Mouse (Mus musculus) cerebellum, adult 18-20 months (tissue): ENCODE data around the gene Mtap.

Experiments
- DNase-seq, 2 experiments: peaks; one replicate each; pipeline ENCODE4 v3.0.0; 2021

Gene Mtap

DNA sequence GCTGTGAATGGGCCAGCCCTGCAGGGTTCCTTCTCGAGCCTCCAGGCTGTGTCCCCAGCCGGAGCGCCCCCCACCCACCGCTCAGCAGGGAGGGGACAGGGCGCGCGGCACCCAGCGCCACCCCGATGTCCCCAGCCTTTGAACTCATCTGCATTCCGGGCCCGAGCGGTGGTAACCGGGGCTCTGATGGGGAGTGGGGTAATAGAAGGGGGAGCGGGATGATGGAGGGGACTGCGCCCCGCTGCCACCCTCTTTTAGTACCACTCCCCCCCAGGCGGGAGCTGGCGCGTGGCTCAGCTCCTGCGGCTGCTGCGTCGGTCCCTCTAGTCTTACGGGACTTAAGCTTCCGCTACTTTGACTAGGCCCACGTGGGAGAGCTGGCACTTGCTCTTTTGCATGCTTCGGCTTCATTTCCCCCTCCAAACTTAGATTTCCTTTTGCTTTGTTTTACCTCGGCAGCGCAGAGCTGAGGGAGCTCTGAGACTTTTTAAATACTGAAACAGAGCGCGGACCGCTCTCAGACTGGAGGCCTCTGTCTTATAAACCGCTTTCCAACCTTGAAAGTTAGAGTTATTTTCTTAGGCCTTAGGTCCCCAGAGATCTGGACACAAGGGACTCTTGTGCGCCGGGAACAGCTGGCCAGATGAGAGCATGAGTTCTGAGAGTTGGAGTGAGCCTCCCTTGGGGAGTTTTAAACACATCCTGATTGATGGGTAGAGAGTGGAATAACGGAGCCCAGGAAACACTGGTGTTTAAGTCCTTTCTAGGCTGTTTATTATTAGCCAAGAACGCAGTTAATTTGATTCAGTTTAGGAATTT lies 829 bp downstream of the Mtap start:
- peak in 1 of 2 experiments; percentile 32 for DNase-seq

- DNase-seq: no peak
Measured at GRCm38 (mm10) chr4:89138361-89138651, 1.4 kb downstream of the Mtap start.

- peak in 1 of 2 experiments; percentile 16 for DNase-seq
Measured at GRCm38 (mm10) chr4:89140832-89141231, 3.9 kb downstream of the Mtap start.

DNA sequence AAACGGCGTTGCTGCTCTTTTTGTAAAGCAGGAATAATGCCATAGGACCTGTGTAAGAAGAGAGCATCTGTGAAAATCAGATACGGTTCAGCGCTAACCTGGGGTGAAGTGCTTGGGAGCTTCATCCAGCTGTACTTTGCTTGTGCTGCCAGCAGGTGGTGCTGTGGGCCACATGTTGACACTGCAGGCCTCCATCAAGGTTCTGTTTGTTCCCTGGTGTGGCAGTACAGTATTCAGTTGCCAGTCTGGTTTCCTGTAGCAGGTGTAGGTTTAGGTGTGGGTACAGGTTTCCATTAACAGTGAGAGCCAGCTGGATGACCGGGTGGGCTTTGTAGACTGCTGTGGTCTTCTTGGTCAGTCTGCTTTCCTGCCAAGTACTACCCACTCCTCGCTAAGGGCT lies 8.5 kb downstream of the Mtap start:
- peak; percentile 74 to 80 for DNase-seq

GRCm38 (mm10) chr4:89146291-89146690 lies 9.4 kb downstream of the Mtap start:
- no peak for DNase-seq

- DNase-seq: no peak
Measured at GRCm38 (mm10) chr4:89149261-89149660, 12.3 kb downstream of the Mtap start.

GRCm38 (mm10) chr4:89161389-89161788 lies 24.5 kb downstream of the Mtap start:
- no peak for DNase-seq

DNA sequence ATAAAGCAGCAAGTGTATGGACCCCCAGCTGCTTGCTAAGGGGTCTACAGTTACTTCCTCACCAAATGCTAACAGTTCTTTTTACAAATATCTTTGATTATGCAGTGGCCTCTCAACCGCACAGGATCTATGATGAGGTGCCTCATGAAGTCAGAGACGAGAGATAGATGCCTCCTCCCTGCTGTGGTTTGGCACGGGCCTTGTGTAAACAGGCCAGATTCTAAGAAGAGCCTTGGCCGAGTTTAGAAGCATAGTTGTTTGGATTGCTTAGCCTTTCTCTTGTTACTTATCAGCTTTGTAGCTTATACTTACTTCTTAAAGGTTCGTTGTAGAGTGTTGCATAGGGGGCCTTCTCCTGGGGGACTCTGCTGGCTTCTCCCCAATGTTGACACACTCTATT lies 25.6 kb downstream of the Mtap start:
- DNase-seq: peak in 1 of 2 experiments; percentile 11

- DNase-seq: no peak
Measured at GRCm38 (mm10) chr4:89163613-89164012, 26.7 kb downstream of the Mtap start.

GRCm38 (mm10) chr4:89164681-89165080 lies 27.8 kb downstream of the Mtap start:
- no peak for DNase-seq

DNA sequence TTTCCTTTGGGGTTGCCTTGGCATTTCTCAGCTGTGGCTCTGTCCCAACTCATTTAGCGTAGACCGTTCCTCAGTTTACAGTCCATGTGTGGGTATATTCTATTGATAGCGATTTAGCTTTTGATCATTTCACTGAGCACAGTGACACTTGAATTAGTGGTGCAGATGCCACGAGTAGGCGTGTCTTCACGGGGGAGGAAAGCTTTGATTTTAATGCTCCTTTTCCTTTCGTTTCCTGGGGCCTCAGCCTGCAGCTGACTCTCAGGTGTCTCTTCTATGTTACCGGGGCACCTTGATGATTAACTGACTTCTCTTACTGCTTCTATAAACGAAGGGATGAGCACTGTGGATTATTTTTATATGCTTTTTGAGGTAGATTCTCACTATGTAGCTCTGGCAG lies 32.0 kb downstream of the Mtap start:
- DNase-seq: no peak

GRCm38 (mm10) chr4:89169739-89170138 lies 32.8 kb downstream of the Mtap start:
- no peak for DNase-seq

DNA sequence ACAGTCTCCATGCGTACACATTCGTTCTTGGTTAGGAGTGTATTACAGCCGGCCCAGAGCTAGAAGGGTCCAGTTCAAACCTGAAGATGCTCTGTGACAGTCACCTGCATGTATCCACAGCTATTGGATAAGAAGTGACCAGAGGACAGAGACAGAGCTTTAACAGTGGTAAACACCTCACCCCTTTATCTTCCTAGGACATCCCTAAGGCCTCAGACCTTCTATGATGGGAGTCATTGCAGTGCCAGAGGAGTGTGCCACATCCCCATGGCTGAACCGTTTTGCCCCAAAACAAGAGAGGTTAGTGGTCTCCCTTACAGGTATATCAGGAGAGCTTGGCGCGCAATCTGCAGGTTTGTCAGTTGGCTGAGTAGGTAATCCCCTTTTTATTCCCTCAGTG lies 34.0 kb downstream of the Mtap start:
- DNase-seq: no peak

DNA sequence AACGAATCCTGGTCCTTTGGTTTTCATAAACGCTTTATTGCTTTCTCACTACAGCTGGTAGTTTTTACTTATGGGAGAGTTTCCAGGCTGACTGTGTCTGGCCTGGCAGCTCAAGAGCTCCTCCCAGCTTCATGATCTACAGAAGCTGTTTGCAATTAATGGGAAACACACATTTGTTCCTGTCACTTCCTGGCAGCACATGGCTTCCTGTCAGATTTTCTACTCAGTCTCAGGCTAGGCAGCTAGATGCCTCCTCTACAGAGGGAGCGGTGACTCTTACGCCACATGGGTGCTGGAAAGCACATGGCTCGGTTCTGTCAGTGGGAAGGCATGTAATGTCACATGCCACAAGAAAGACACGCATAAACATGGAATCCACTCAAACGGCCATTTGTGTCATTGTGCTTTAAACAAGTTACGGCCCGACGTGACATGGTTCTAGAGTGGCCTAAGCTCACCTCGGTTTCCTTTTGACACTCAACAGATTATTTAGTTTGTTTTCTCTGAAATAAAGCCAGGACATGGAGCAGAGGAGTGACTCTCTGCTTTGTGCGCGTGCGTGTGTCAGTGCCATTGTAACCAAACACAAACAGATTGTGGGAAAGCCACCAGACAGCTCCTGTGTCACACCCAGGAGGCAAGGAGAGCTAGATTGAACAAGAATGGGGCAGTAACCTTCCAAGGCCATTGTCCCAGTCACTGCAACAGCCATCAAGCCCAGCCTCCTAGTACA lies 36.1 kb downstream of the Mtap start:
- no peak for DNase-seq

DNA sequence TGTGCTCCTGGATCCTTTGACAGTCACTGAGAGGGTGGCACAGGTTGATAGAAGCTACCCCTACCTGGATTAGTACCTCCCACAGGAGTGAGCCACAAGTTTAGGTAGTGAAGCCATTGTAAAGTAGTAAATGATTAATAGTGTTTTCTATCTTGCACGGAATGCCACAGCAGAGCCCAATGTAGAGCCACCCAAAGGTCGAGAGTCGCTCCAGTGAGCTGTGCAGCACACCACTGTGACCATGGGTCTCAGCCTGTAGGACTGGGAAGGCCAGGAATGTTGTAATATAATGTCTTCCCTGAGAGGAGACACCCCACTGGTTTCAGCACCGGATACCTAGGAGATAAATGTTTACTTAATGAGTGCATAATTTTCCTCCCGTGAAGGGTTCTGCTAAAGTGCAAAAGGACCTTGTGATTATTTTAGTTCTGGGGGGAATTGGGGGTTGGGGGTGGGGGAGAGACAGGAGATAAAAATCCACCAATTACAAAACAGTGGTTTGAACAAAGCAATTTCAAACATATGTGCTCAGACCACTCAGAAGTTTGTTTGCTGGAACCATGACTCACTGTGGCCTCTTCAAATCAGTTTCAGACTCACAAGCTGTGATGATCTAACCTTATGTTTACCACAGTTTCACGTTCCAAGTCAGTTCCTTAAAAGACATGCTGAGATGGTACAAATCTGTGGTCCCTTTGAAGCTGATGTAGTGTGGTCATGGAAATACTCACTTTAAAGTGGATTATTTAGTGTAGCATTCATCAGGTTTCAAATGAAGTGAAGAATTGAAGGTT lies 40.8 kb downstream of the Mtap start:
- no peak for DNase-seq

- no peak for DNase-seq
Measured at GRCm38 (mm10) chr4:89180121-89180520, 43.2 kb downstream of the Mtap start.

GRCm38 (mm10) chr4:89181656-89182055 lies 44.7 kb downstream of the Mtap start:
- no peak for DNase-seq

GRCm38 (mm10) chr4:89182486-89182885 lies 45.6 kb downstream of the Mtap start:
- no peak for DNase-seq

GRCm38 (mm10) chr4:89195481-89195880 lies 58.6 kb downstream of the Mtap start:
- DNase-seq: no peak

GRCm38 (mm10) chr4:89197128-89197527 lies 60.2 kb downstream of the Mtap start:
- no peak for DNase-seq

- no peak for DNase-seq
Measured at GRCm38 (mm10) chr4:89200806-89201205, 63.9 kb downstream of the Mtap start.

GRCm38 (mm10) chr4:89209310-89209709 lies 72.4 kb downstream of the Mtap start:
- DNase-seq: no peak

- DNase-seq: no peak
Measured at GRCm38 (mm10) chr4:89210314-89210713, 73.4 kb downstream of the Mtap start.

- no peak for DNase-seq
Measured at GRCm38 (mm10) chr4:89212178-89212577, 75.3 kb downstream of the Mtap start.
